Mouse (Mus musculus) myocyte (in vitro differentiated cells): ENCODE measurements around the gene Zbtb43.

Experiments used
- CEBPB ChIP-seq: IDR thresholded peaks from 2 replicates; pipeline ENCODE4 v1.6.1; 2011; ENCODE audit warnings: mild to moderate bottlenecking, moderate library complexity; ENCODE audit not compliant: poor library complexity, insufficient read depth, severe bottlenecking
- MAX ChIP-seq: IDR thresholded peaks from one replicate; pipeline ENCODE4 v1.6.1; 2011; ENCODE audit warnings: low read depth, mild to moderate bottlenecking, control low read depth
- POLR2A ChIP-seq: IDR thresholded peaks from one replicate; pipeline ENCODE4 v1.6.1; 2011; ENCODE audit warnings: low read depth, mild to moderate bottlenecking, control low read depth, moderate library complexity; ENCODE audit not compliant: insufficient read length

- TF ChIP-seq POLR2A, result no peak
- TF ChIP-seq CEBPB, result no peak
- no peak for TF ChIP-seq MAX
Observed at GRCm38 (mm10) chr2:33465215-33465614, 3.1 kb downstream of the Zbtb43 start.
